Mouse (Mus musculus) heart, embryonic 11.5 days (tissue): ENCODE data around the gene Slc26a10. TPM values are rescaled to one million over a fixed set of nuclear protein-coding genes. Genes with fewer than 3 reads are reported as not detected.
"Not testable (repeated sequence)": the region's sequence is repeated elsewhere in the genome, so short reads cannot be mapped to it uniquely, and the experiment has no call there.

Experiments
- ATAC-seq: fragments of 200-750 bp; cut with Nextera tagmentation; replicated peaks from 2 replicates; pipeline ENCODE4 v1.8.0; 2017; ENCODE audit warnings: moderate library complexity; ENCODE audit not compliant: insufficient number of reproducible peaks, low FRiP score, low TSS enrichment
- H3K27ac ChIP-seq: fragments of 300-500 bp; sonication (generic); 2 replicates; pipeline ENCODE4 v1.5.1; 2014; ENCODE audit warnings: mild to moderate bottlenecking, low read depth, low read length
- H3K27me3 ChIP-seq: fragments of 300-500 bp; sonication (generic); 2 replicates; pipeline ENCODE4 v1.6.1; 2014; ENCODE audit warnings: mild to moderate bottlenecking, low read length, mixed read lengths; ENCODE audit not compliant: control insufficient read depth, insufficient read depth
- H3K36me3 ChIP-seq: fragments of 300-500 bp; sonication (generic); 2 replicates; pipeline ENCODE4 v1.6.1; 2014; ENCODE audit warnings: mild to moderate bottlenecking, low read length, moderate library complexity, mixed read lengths; ENCODE audit not compliant: control insufficient read depth, insufficient read depth
- H3K4me1 ChIP-seq: fragments of 300-500 bp; sonication (generic); 2 replicates; pipeline ENCODE4 v1.6.1; 2014; ENCODE audit warnings: low read length; ENCODE audit not compliant: control insufficient read depth, insufficient read depth
- H3K4me2 ChIP-seq: fragments of 300-500 bp; sonication (generic); 2 replicates; pipeline ENCODE4 v1.6.1; 2014; ENCODE audit warnings: mild to moderate bottlenecking, moderate library complexity
- H3K4me3 ChIP-seq: fragments of 300-500 bp; sonication (generic); 2 replicates; pipeline ENCODE4 v1.5.1; 2014; ENCODE audit warnings: low read depth, low read length
- H3K9ac ChIP-seq: fragments of 300-500 bp; sonication (generic); 2 replicates; pipeline ENCODE4 v1.6.1; 2014; ENCODE audit warnings: mild to moderate bottlenecking, low read depth, low read length, moderate library complexity
- H3K9me3 ChIP-seq: fragments of 300-500 bp; sonication (generic); replicated peaks from 2 replicates; pipeline ENCODE4 v1.6.1; 2016; ENCODE audit warnings: low read length; ENCODE audit not compliant: control insufficient read depth
- WGBS: fragments of 180-500 bp; shearing (Covaris S2); extraction: QIAGEN DNeasy Blood & Tissue Kit; methylation state at CpG from one replicate; pipeline ENCODE4 v1.1.7; 2014; ENCODE audit not compliant: insufficient replicate concordance; 5-methylcytosine and 5-hydroxymethylcytosine counted together
- polyA plus RNA-seq: library from polyadenylated mRNA; unstranded; fragments of >200 nt; fragmentation: Nextera tagmentation; extraction: Ambion mirVana; gene quantifications from 2 replicates; pipeline ENCODE4 v1.2.1, GENCODE M21; 2014

Slc26a10 gene
- polyA plus RNA-seq, 1 experiment from 2014 or later, result 8.4 TPM

DNA sequence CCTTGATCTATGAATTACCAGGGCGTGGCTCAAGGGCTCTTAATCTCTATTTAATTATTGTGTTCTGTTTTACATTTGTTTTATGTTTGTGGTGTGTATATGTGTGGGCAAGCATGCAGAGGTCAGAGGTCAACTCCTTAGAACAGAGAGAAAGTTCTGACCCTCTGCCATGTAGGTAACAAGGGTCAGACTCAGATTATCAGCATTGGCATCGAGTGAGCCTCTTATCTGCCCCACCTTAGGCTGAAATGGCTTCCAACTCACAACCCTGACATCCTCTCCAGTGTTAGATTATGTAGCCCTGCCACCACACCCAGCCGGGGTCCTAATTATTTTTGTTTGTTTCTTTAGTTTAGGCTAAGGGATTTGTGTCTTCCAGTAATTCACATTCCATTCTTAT is 22.0 kb downstream of the Slc26a10 start:
- Histone ChIP-seq H3K4me3 (no peak overlapping the region), H3K27ac (no peak overlapping the region), H3K4me1 (no peaks in the 10 kb centered on the region), H3K4me2 (no peak overlapping the region), H3K9ac (no peak overlapping the region), H3K36me3 (no peaks in the 10 kb centered on the region), H3K9me3 (no peaks in the 10 kb centered on the region), H3K27me3 (peaks cover 5% of the 10 kb centered on the region; the same call in 1 of the 2 replicates)
- no peak for ATAC-seq
- WGBS, result 61% methylated on average over 3 of the region's 3 CpGs

DNA sequence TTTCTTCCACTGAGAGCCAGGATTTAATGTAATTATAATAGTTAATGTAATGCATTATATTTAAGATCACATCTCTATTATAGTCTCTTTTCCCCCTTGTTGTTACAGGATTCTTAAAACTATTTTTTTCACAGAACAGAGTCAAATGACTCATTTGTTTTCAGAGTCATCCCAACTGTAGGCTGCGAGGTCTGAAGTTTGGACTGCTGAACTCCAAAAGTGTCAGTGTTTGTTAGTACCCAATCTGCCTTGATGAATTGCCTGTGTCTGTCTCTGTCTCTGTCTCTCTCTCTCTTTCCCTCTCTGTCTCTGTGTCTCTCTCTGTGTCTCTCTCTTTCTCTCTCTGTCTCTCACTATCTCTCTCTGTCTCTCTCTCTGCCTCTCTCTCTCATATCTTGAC is 23.9 kb downstream of the Slc26a10 start:
- Histone ChIP-seq H3K36me3 (no peaks in the 10 kb centered on the region), H3K27ac (no peak overlapping the region), H3K9me3 (no peaks in the 10 kb centered on the region), H3K4me3 (no peak overlapping the region), H3K27me3 (no peaks in the 10 kb centered on the region), H3K4me1 (no peaks in the 10 kb centered on the region), H3K4me2 (no peak overlapping the region), H3K9ac (no peak overlapping the region)
- ATAC-seq, result no peak
- 67% methylated on average over 1 of the region's 1 CpGs for WGBS

DNA sequence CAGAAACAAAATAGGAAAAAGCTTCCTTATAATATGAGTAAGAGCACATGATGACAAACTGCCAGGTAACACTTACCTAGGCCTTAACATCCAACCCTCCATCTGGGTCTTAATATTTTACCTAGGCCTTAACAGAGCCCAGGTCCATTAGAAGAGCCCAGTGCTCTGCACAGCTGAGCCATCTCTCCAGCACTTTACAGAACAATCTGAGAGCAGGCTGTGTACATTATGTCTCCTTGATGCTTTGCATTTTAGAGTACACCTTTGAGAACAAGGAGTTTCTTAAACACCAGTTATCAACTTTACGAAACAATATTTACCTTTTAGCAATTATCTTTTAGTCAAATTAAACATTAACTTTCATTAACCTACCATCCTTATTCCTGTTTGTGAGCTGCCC is 24.4 kb downstream of the Slc26a10 start:
- H3K4me2 ChIP-seq, result no peak overlapping the region
- 78% methylated on average over 1 of the region's 1 CpGs for WGBS
- H3K27ac ChIP-seq, result no peak overlapping the region
- H3K36me3 ChIP-seq, result no peaks in the 10 kb centered on the region
- no peaks in the 10 kb centered on the region for H3K27me3 ChIP-seq
- ATAC-seq, result no peak
- H3K9ac ChIP-seq, result no peak overlapping the region
- H3K9me3 ChIP-seq, result no peaks in the 10 kb centered on the region
- no peaks in the 10 kb centered on the region for H3K4me1 ChIP-seq
- H3K4me3 ChIP-seq, result no peak overlapping the region

DNA sequence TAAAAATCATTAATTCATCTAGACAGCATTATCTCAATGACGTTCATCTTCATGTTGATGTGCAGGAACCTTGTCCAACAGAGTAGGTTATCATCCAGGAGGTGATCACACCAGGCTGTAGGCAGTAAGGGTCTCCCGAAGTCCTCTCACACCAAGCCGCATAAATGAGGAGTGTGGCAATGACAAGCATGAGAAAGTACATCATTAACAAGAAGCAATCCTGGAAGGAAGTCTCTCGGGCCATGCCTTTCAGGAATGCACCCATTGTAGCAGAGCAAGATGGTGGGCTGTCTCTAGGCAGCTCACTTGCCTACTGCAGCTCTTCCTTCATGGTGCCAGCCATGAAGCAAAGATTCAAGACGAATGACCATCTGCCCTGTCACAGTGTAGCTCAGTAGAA is 25.8 kb downstream of the Slc26a10 start:
- Histone ChIP-seq H3K4me1 (no peaks in the 10 kb centered on the region), H3K4me2 (no peak overlapping the region), H3K9ac (no peak overlapping the region), H3K27ac (no peak overlapping the region), H3K4me3 (no peak overlapping the region), H3K9me3 (no peaks in the 10 kb centered on the region), H3K27me3 (no peaks in the 10 kb centered on the region), H3K36me3 (no peaks in the 10 kb centered on the region)
- no peak for ATAC-seq
- WGBS, result 83% methylated on average over 5 of the region's 5 CpGs

DNA sequence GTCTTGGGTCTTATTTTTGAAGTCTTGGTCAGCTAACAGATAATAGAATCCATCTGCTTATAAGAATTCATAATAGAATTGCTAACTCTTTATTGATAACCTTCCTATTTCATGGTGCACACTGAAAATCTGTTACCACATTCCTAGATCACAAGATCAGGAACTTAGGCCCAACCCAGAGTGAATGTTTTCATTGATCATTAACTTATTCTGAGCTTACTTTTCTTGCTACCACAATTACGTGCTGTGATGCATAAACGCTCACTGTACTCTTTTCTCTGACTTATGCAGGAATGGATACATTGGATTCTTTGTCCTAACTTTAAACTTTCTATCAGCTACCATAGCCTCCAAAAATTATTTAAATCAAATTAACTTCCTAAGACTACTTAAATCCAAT is 26.2 kb downstream of the Slc26a10 start:
- H3K4me1 ChIP-seq, result no peaks in the 10 kb centered on the region
- H3K27me3 ChIP-seq, result no peaks in the 10 kb centered on the region
- 76% methylated on average over 2 of the region's 2 CpGs for WGBS
- H3K4me2 ChIP-seq, result no peak overlapping the region
- no peak overlapping the region for H3K27ac ChIP-seq
- ATAC-seq, result no peak
- H3K4me3 ChIP-seq, result no peak overlapping the region
- H3K9me3 ChIP-seq, result no peaks in the 10 kb centered on the region
- no peak overlapping the region for H3K9ac ChIP-seq
- no peaks in the 10 kb centered on the region for H3K36me3 ChIP-seq

DNA sequence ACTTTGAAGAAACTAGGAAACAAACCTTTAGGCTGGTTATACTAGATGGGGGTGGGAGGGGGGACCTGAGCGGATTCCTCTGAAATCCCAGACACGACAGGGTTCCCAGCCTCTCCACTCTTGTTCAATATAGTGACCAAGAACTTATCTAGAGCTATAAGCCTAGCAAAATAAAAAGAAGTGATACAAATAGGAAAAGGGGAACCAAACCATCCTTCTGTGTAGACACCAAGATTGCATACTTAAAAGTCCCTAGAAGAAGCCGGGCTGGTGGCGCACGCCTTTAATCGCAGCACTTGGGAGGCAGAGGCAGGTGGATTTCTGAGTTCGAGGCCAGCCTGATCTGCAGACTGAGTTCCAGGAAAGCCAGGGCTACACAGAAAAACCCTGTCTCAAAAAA is 27.1 kb downstream of the Slc26a10 start:
- H3K9me3 ChIP-seq, result no peaks in the 10 kb centered on the region
- ATAC-seq, result no peak
- H3K4me3 ChIP-seq, result no peak overlapping the region
- no peaks in the 10 kb centered on the region for H3K36me3 ChIP-seq
- no peaks in the 10 kb centered on the region for H3K4me1 ChIP-seq
- no peaks in the 10 kb centered on the region for H3K27me3 ChIP-seq
- H3K4me2 ChIP-seq, result no peak overlapping the region
- WGBS, result 93% methylated on average over 7 of the region's 7 CpGs
- H3K9ac ChIP-seq, result no peak overlapping the region
- no peak overlapping the region for H3K27ac ChIP-seq

DNA sequence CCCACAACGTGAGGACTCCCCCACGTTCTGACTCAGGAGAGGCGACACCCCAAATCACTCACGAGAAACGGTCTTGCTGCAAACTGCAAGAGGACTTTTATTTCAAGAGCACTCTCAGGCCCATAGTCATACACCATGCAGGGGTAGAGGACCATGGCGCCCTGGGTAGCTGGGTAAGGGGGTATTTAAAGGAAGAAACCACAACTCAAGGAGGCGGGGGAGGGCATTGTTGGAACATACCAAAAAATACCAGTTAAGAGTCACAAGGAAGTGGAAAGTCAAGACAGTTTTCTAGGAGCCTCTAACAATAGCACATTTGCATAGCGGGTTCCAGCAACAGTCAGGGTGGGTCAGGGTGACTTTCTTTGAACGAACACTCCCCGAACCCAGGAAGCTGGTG is 27.9 kb downstream of the Slc26a10 start:
- H3K9me3 ChIP-seq, H3K4me3 ChIP-seq, H3K9ac ChIP-seq, H3K4me2 ChIP-seq, ATAC-seq, H3K4me1 ChIP-seq, H3K27me3 ChIP-seq, H3K27ac ChIP-seq, H3K36me3 ChIP-seq: not testable (repeated sequence)
- 81% methylated on average over 10 of the region's 10 CpGs for WGBS

DNA sequence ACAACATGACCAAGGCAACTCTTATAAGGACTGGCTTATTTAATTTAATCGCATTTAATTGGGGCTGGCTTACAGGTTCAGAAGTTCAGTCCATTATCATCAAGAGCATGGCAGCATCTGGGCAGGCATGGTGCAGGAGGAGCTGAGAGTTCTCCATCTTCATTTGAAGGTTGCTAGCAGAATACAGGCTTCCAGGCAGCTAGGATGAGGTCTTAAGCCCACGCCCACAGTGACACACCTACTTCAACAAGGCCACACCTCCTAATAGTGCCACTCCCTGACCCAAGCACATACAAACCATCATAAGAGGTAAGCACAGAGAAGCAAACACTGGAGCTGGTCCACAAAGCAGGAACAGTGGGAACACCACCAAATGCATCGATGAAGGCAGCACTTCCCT is 29.2 kb downstream of the Slc26a10 start:
- not testable (repeated sequence) for ATAC-seq, H3K4me2 ChIP-seq, H3K9me3 ChIP-seq, H3K9ac ChIP-seq, H3K36me3 ChIP-seq, H3K27me3 ChIP-seq, H3K4me1 ChIP-seq, H3K27ac ChIP-seq, H3K4me3 ChIP-seq
- 76% methylated on average over 3 of the region's 3 CpGs for WGBS

DNA sequence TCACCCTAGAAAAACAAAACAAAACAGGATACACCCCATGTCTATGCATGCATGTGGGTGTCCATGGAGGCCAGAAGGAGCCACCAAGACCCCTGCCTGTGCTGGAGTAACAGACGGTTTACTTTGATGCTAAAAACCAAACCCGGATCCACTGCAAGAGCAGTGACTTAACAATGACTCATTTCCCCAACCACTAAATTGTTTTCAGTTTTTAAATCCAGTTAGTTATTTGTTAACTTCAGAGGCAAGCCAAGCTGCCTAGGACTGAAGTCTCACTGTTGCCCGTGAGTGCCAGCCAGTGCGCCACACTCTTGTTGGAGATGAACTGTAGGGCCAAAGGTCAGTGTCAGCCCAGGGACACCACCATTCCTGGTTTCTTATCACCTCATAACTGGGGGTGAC is 30.0 kb downstream of the Slc26a10 start:
- Histone ChIP-seq H3K27me3 (no peaks in the 10 kb centered on the region), H3K4me2 (no peak overlapping the region), H3K27ac (no peak overlapping the region), H3K4me1 (no peaks in the 10 kb centered on the region), H3K36me3 (no peaks in the 10 kb centered on the region), H3K9ac (no peak overlapping the region), H3K9me3 (no peaks in the 10 kb centered on the region), H3K4me3 (no peak overlapping the region)
- 78% methylated on average over 4 of the region's 4 CpGs for WGBS
- no peak for ATAC-seq
